Mouse (Mus musculus) skeletal muscle tissue, postnatal 0 days (tissue): ENCODE data around the gene Adam15. TPM values are rescaled to one million over a fixed set of nuclear protein-coding genes. Genes with fewer than 3 reads are reported as not detected.

Experiments used
- polyA plus RNA-seq: library from polyadenylated mRNA; unstranded; fragments of >200 nt; fragmentation: Nextera tagmentation; extraction: Ambion mirVana; gene quantifications from 2 replicates; pipeline ENCODE4 v1.2.1, GENCODE M21; 2015

Gene Adam15
- polyA plus RNA-seq, result 37.4 and 49.7 TPM in 2 replicates

GRCm38 (mm10) chr3:89349869-89350501, at the start of gene Adam15:
Gene Adam15 (minus strand): TSS chr3:89349996.

GRCm38 (mm10) chr3:89394006-89394893, 44.5 kb upstream of the Adam15 start, which contains the start of gene Zbtb7b:
Gene Zbtb7b (minus strand): TSS chr3:89394776.

DNA sequence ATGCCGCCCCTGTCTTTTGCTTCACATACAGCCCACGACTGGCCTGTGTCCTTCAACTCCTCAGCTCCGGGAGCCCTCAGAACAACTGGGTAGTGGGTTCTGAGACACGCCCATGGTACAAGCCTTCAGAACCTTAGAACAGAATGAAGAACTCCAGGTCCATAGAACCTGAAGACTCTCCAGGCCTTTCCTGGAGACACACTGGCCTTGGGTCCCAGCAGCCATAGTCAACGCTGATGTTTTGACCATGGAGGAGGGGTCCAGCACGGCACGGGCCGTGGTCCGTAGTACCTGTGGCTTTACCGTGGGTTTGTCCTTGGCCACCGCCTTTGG, 15.3 kb upstream of the Adam15 start, which contains the start of gene Dcst1:
Dcst1 (minus strand) TSS at position 101 of the 333 bp plus-strand sequence.

DNA sequence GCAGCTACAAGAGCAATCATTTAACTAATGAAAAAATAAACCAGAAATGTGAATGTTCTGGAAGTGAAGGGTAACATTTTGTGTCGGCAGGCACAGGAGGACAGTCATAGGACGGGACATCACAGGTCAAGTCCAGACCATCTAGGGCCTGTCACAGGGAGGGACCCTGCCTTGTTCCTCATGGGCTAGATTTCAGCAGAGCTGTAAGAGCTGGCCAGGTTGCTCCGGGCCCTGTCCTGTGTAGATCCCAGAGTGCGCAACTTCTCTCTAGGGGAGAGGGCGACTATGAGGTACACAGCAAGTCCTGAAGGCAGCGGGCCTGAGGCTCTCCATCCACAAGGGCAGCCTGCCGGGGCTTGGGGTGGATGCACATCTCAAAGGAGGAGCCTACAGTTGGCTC, 11.9 kb upstream of the Adam15 start, which contains the start of gene Dcst2:
Dcst2 (plus strand) TSS at position 301 of the 400 bp plus-strand sequence.

GRCm38 (mm10) chr3:89337721-89338578, 11.8 kb downstream of the Adam15 start, which contains the start of gene Efna4:
Gene Efna4 (minus strand): TSS chr3:89338028.

GRCm38 (mm10) chr3:89322514-89323165, 27.2 kb downstream of the Adam15 start, which contains the start of gene Efna3:
Gene Efna3 (minus strand): TSS chr3:89322965.

Other genes starting within 250 kb of the Adam15 start
- not detected in 2 replicates for gene Gm43738, start 248.9 kb downstream of the Adam15 start, polyA plus RNA-seq
- gene Fdps, start 248.0 kb downstream of the Adam15 start, polyA plus RNA-seq, result 67.5 and 85.5 TPM in 2 replicates
- not detected in 2 replicates for gene Pklr, start 213.9 kb downstream of the Adam15 start, polyA plus RNA-seq
- 0.33 and 0.55 TPM in 2 replicates for gene Hcn3, start 189.8 kb downstream of the Adam15 start, polyA plus RNA-seq
- gene Clk2, start 185.2 kb downstream of the Adam15 start, polyA plus RNA-seq, result 9.4 and 10.4 TPM in 2 replicates
- 50.6 and 61.2 TPM in 2 replicates for gene Scamp3, start 172.5 kb downstream of the Adam15 start, polyA plus RNA-seq
- 11.7 and 11.8 TPM in 2 replicates for gene Fam189b, start 166.9 kb downstream of the Adam15 start, polyA plus RNA-seq
- gene Gba, start 147.1 kb downstream of the Adam15 start, polyA plus RNA-seq, result 25.1 and 27.4 TPM in 2 replicates
- gene Thbs3, start 134.8 kb downstream of the Adam15 start, polyA plus RNA-seq, result 61.7 and 72.4 TPM in 2 replicates
- gene Mtx1, start 122.9 kb downstream of the Adam15 start, polyA plus RNA-seq, result 116 and 132 TPM in 2 replicates
- gene Muc1, start 120.9 kb downstream of the Adam15 start, polyA plus RNA-seq, result 0.44 and 0.60 TPM in 2 replicates
- gene Krtcap2, start 104.0 kb downstream of the Adam15 start, polyA plus RNA-seq, result 194 and 215 TPM in 2 replicates
- 0.13 and 0.15 TPM in 2 replicates for gene Trim46, start 103.7 kb downstream of the Adam15 start, polyA plus RNA-seq
- gene Dpm3, start 90.6 kb downstream of the Adam15 start, polyA plus RNA-seq, result 89.6 and 97.0 TPM in 2 replicates
- gene Slc50a1, start 79.4 kb downstream of the Adam15 start, polyA plus RNA-seq, result 53.2 and 56.2 TPM in 2 replicates
- gene Efna1, start 68.9 kb downstream of the Adam15 start, polyA plus RNA-seq, result 21.7 and 22.7 TPM in 2 replicates
- gene Efna3, start 27.0 kb downstream of the Adam15 start, polyA plus RNA-seq, result 0.10 and 1.9 TPM in 2 replicates
- gene Efna4, start 12.0 kb downstream of the Adam15 start, polyA plus RNA-seq, result 2.1 and 2.3 TPM in 2 replicates
- 0.34 TPM in 1 of 2 replicates, not detected in the other for gene Dcst2, start 12.0 kb upstream of the Adam15 start, polyA plus RNA-seq
- 0.08 TPM in 1 of 2 replicates, not detected in the other for gene Dcst1, start 15.3 kb upstream of the Adam15 start, polyA plus RNA-seq
- 2.1 and 3.7 TPM in 2 replicates for gene Zbtb7b, start 44.8 kb upstream of the Adam15 start, polyA plus RNA-seq
- not detected in 2 replicates for gene Lenep, start 52.8 kb upstream of the Adam15 start, polyA plus RNA-seq
- gene Flad1, start 61.9 kb upstream of the Adam15 start, polyA plus RNA-seq, result 32.9 and 33.8 TPM in 2 replicates
- 101 and 113 TPM in 2 replicates for gene Cks1b, start 68.4 kb upstream of the Adam15 start, polyA plus RNA-seq
- gene Shc1, start 68.4 kb upstream of the Adam15 start, polyA plus RNA-seq, result 39.6 and 45.2 TPM in 2 replicates
- gene Pygo2, start 80.2 kb upstream of the Adam15 start, polyA plus RNA-seq, result 15.7 and 18.4 TPM in 2 replicates
- 206 and 221 TPM in 2 replicates for gene Pbxip1, start 86.7 kb upstream of the Adam15 start, polyA plus RNA-seq
- 26.7 and 33.5 TPM in 2 replicates for gene Pmvk, start 104.5 kb upstream of the Adam15 start, polyA plus RNA-seq
- gene Kcnn3, start 170.2 kb upstream of the Adam15 start, polyA plus RNA-seq, result 4.5 TPM in 2 replicates